Mouse (Mus musculus) embryonic facial prominence, embryonic 15.5 days (tissue): Measurements from ENCODE around the gene Il13. TPM values are rescaled to one million over a fixed set of nuclear protein-coding genes. Genes with fewer than 3 reads are reported as not detected.

Experiments
- ATAC-seq: fragments of 200-750 bp; cut with Nextera tagmentation; 2 replicates; pipeline ENCODE4 v1.8.0; 2017; ENCODE audit warnings: low read depth, moderate TSS enrichment; ENCODE audit not compliant: insufficient number of reproducible peaks, low FRiP score, low TSS enrichment
- H3K27ac ChIP-seq: fragments of 300-500 bp; sonication (generic); replicated peaks from 2 replicates; pipeline ENCODE4 v1.5.1; 2015; ENCODE audit warnings: mild to moderate bottlenecking, inconsistent platforms
- H3K27me3 ChIP-seq: fragments of 300-500 bp; sonication (generic); 2 replicates; pipeline ENCODE4 v1.6.1; 2015; ENCODE audit warnings: inconsistent platforms
- H3K36me3 ChIP-seq: fragments of 300-500 bp; sonication (generic); 2 replicates; pipeline ENCODE4 v1.6.1; 2015; ENCODE audit warnings: mild to moderate bottlenecking, inconsistent platforms
- H3K4me1 ChIP-seq: fragments of 300-500 bp; sonication (generic); 2 replicates; pipeline ENCODE4 v1.6.1; 2015; ENCODE audit warnings: inconsistent platforms
- H3K4me2 ChIP-seq: fragments of 300-500 bp; sonication (generic); replicated peaks from 2 replicates; pipeline ENCODE4 v1.6.1; 2015; ENCODE audit warnings: mild to moderate bottlenecking, inconsistent platforms
- H3K4me3 ChIP-seq: fragments of 300-500 bp; sonication (generic); replicated peaks from 2 replicates; pipeline ENCODE4 v1.5.1; 2015; ENCODE audit warnings: mild to moderate bottlenecking, inconsistent platforms
- H3K9ac ChIP-seq: fragments of 300-500 bp; sonication (generic); 2 replicates; pipeline ENCODE4 v1.6.1; 2015; ENCODE audit warnings: inconsistent platforms
- H3K9me3 ChIP-seq: fragments of 300-500 bp; sonication (generic); replicated peaks from 2 replicates; pipeline ENCODE4 v1.6.1; 2016; ENCODE audit warnings: inconsistent platforms
- WGBS: fragments of 180-500 bp; shearing (Covaris S2); methylation state at CpG from one replicate; pipeline ENCODE4 v1.1.7; 2015; 5-methylcytosine and 5-hydroxymethylcytosine counted together
- polyA plus RNA-seq: library from polyadenylated mRNA; unstranded; fragments of >200 nt; fragmentation: Nextera tagmentation; extraction: Ambion mirVana; gene quantifications from 2 replicates; pipeline ENCODE4 v1.2.1, GENCODE M21; 2015

Il13 gene
- not detected in 2 replicates for polyA plus RNA-seq

DNA sequence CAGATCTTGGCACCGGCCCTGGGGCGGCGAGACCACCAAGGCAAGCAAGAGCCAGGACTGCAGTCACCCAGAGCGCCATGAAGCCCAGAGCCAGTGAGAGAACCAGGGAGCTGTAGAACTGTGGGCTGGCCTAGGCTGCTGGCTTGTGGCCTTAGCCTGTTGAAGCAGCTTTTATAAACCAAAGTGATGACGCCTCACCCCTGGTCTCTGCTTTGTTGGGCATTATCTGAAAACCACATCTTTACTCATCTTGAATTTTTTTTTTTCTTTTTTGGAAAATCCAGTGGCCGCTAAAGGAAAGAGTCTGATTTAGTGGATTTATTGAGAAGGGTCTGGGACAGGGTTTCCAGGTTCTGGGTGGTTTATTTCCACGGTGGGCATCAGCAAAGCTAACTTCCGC, at the start of gene Il13:
Gene Il13, minus strand, starts transcription at position 147 of the 400 bp plus-strand sequence.
- H3K9me3 ChIP-seq: no peaks in the 10 kb centered on the region
- no peak for ATAC-seq
- no peak within 1 kb of the TSS for H3K4me2 ChIP-seq
- H3K27ac ChIP-seq: no peak within 1 kb of the TSS
- H3K4me3 ChIP-seq: no peak within 1 kb of the TSS
- no peak within 1 kb of the TSS for H3K9ac ChIP-seq
- peaks cover 16% of the 10 kb centered on the region for H3K4me1 ChIP-seq
- peaks cover 4% of the 10 kb centered on the region for H3K27me3 ChIP-seq
- no peaks in the 10 kb centered on the region for H3K36me3 ChIP-seq
- 92% methylated on average over 8 of the region's 8 CpGs for WGBS

DNA sequence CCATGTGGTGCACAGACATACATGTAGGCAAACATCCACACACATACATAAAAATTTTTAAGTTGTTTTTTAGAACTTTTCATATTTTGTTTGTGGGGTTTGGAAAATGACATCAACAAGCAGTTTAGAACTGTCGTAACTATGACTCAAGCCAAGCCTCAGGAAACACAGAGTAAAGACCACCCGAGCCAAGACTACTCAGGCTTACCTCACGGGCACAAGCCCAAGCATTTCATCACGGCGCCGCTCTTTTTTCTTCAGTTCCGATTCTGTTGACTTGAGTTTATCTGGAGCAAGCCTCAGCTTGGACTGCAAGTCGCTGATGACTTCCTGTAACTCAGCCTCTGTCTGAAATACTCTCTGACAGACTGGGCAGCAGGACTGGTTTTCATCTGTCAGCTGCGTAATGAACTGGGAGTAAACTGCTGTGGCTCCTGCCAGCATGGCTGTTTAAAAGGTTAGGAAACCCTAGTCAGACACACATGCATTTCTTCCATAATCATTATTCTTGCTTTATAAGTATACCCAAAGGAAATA, 48.6 kb upstream of the Il13 start:
- Histone ChIP-seq H3K4me3 (no peak overlapping the region), H3K4me2 (no peak overlapping the region), H3K27ac (no peak overlapping the region), H3K36me3 (peaks cover 31% of the 10 kb centered on the region), H3K9me3 (no peaks in the 10 kb centered on the region), H3K9ac (no peak overlapping the region), H3K4me1 (no peaks in the 10 kb centered on the region), H3K27me3 (no peaks in the 10 kb centered on the region)
- 83% methylated on average over 9 of the region's 9 CpGs for WGBS
- no peak for ATAC-seq

DNA sequence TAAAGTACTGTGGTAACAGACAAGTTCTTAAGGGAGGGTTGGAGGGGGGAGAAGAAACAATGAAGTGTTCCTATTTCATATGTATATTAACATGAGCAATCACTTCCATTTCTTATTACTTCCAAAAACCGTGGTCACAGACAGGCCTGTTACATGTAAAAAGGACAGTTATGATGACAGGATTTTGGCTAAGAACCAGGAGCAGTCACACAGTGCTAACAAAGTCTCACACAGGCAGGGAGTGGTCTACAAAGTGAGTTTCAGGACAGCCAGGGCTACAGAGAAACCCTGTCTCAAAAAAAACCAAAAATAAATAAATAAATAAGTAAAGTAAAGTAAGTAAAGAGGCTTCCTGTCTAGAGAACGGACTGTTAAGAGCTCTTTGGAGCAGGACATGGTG, 47.7 kb upstream of the Il13 start:
- Histone ChIP-seq H3K9ac (no peak overlapping the region), H3K36me3 (peaks cover 36% of the 10 kb centered on the region), H3K27ac (no peak overlapping the region), H3K4me3 (no peak overlapping the region), H3K9me3 (no peaks in the 10 kb centered on the region), H3K4me2 (no peak overlapping the region), H3K27me3 (no peaks in the 10 kb centered on the region), H3K4me1 (no peaks in the 10 kb centered on the region)
- ATAC-seq: no peak
- 74% methylated on average over 2 of the region's 2 CpGs for WGBS

- WGBS: 88% methylated on average over 2 of the region's 2 CpGs
- ATAC-seq: no peak
- Histone ChIP-seq H3K4me3 (no peak overlapping the region), H3K27me3 (no peaks in the 10 kb centered on the region), H3K36me3 (peaks cover 37% of the 10 kb centered on the region), H3K4me2 (no peak overlapping the region), H3K27ac (no peak overlapping the region), H3K9ac (no peak overlapping the region), H3K9me3 (no peaks in the 10 kb centered on the region), H3K4me1 (no peaks in the 10 kb centered on the region)
These were observed 47.2 kb upstream of the Il13 start for GRCm38 (mm10) chr11:53681686-53682085.

DNA sequence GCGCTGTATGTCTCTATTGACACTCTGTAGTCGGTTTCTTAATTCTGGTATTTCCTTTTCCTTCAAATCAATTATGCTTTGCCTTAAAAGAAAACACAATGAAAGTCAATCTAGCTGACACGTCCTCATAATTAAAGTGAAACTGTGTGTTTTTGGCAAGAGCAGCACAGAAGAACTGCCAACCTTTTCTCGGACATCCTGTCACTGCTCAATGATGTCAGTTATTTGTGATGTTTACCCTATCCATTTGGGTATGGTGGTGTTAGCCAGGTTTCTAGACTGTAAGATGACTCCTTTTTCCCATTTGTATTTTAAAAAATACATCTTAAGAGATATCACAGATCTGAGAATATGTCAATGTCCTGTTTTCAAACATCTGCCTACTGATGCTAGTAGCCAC, 45.6 kb upstream of the Il13 start:
- Histone ChIP-seq H3K9me3 (no peaks in the 10 kb centered on the region), H3K27me3 (no peaks in the 10 kb centered on the region), H3K4me3 (no peak overlapping the region), H3K36me3 (peaks cover 39% of the 10 kb centered on the region), H3K4me2 (no peak overlapping the region), H3K27ac (no peak overlapping the region), H3K4me1 (no peaks in the 10 kb centered on the region), H3K9ac (no peak overlapping the region)
- ATAC-seq: no peak
- 87% methylated on average over 4 of the region's 4 CpGs for WGBS

- Histone ChIP-seq H3K4me3 (no peak overlapping the region), H3K9me3 (no peaks in the 10 kb centered on the region), H3K27ac (no peak overlapping the region), H3K36me3 (peaks cover 48% of the 10 kb centered on the region), H3K9ac (no peak overlapping the region), H3K27me3 (no peaks in the 10 kb centered on the region), H3K4me2 (no peak overlapping the region), H3K4me1 (no peaks in the 10 kb centered on the region)
- WGBS: 89% methylated on average over 4 of the region's 4 CpGs
- no peak for ATAC-seq
These were observed 36.9 kb upstream of the Il13 start for GRCm38 (mm10) chr11:53671414-53671813.

DNA sequence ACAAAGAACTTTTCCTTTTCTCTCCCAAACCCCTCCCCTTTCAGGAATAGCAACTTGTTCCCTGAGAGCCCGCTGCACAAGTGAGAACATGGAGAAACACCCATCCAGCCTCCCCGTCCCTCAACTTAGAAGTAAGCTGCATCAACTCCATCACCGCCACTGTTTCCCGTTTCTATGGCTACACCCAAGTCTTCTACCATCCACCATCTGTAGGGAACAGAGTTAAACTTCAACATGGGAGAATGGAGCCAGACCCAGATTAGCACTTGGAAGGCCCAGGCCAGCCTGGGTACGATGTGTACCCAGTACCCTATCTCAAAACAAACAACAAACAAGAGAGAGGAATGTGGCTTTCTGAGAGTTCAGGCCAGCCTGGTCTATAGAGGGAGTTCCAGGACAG, 29.6 kb upstream of the Il13 start:
- H3K27ac ChIP-seq: no peak overlapping the region
- H3K4me3 ChIP-seq: no peak overlapping the region
- ATAC-seq: no peak
- H3K9ac ChIP-seq: no peak overlapping the region
- peaks cover 33% of the 10 kb centered on the region for H3K36me3 ChIP-seq
- H3K4me2 ChIP-seq: no peak overlapping the region
- no peaks in the 10 kb centered on the region for H3K4me1 ChIP-seq
- H3K9me3 ChIP-seq: no peaks in the 10 kb centered on the region
- H3K27me3 ChIP-seq: no peaks in the 10 kb centered on the region
- WGBS: 81% methylated on average over 5 of the region's 5 CpGs

DNA sequence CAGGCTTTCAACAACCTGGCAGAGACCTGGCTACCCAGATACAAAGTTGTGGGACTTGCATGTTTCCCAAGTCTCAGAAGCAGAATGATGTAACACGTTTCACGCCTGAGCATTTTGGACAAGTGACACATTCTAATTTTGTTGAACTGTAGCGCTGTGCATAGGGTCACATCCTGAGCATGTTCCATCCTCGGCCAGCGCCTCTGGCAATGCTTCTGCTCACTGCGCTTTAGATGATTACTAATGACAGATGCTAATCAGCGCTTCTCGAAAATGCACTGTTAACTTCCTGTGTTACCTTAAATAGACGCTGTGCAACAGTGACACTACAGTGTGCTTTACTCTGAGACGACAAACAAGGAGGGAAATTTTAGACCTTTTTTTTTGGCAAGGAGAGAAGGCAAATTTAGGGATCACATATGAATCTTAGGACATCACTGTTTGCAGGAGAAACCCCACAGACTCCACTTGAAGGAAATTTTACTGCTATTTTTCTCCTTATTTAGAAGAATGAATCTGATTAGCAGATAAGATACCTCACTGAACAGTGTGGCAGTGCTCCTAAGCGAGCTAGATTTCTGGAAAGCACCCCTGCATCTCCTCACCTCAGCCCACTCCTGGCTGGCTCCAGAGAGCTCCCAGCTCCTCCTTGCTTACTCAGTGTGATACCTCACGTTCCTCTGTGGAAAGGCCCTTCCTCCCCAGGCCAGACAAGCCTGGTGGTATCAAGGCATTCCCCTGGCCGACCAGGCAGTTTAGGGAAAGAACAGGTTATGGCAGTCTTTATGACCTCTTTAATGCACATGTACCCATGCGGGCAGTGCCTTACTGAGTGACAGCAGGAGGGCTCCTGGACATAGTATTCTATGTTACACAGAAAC, 28.5 kb upstream of the Il13 start:
- ATAC-seq: no peak
- Histone ChIP-seq H3K4me3 (no peak overlapping the region), H3K4me1 (no peaks in the 10 kb centered on the region), H3K27ac (no peak overlapping the region), H3K27me3 (no peaks in the 10 kb centered on the region), H3K36me3 (peaks cover 28% of the 10 kb centered on the region), H3K9ac (no peak overlapping the region), H3K9me3 (no peaks in the 10 kb centered on the region), H3K4me2 (no peak overlapping the region)
- 51% methylated on average over 14 of the region's 14 CpGs for WGBS

DNA sequence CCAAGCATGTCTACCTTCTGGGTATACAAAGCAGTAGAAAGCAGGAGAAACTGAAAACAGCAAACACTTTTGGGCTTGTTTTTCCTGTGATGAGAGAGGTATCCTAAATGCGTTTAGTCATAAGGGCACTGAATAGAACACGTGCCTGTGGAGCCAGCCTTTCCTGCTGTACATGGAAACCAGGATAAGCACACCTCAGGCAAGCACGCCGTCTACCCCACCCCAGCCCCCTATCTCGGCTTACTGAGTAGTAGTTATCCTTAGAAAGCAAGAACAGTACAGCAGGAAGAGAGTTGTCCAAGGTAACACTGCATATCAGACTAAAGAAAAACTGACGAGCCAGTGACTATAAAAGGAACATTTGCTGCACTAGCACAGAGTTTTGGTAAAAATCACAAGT, 23.3 kb upstream of the Il13 start:
- H3K4me3 ChIP-seq: no peak overlapping the region
- 77% methylated on average over 6 of the region's 6 CpGs for WGBS
- no peaks in the 10 kb centered on the region for H3K9me3 ChIP-seq
- H3K4me1 ChIP-seq: no peaks in the 10 kb centered on the region
- H3K4me2 ChIP-seq: no peak overlapping the region
- H3K9ac ChIP-seq: no peak overlapping the region
- no peaks in the 10 kb centered on the region for H3K27me3 ChIP-seq
- peaks cover 22% of the 10 kb centered on the region for H3K36me3 ChIP-seq
- no peak for ATAC-seq
- no peak overlapping the region for H3K27ac ChIP-seq

- Histone ChIP-seq H3K4me2 (no peak overlapping the region), H3K27ac (no peak overlapping the region), H3K4me1 (no peaks in the 10 kb centered on the region), H3K27me3 (no peaks in the 10 kb centered on the region), H3K9me3 (no peaks in the 10 kb centered on the region), H3K36me3 (peaks cover 26% of the 10 kb centered on the region), H3K4me3 (no peak overlapping the region), H3K9ac (no peak overlapping the region)
- no peak for ATAC-seq
- WGBS: 86% methylated on average over 8 of the region's 8 CpGs
These were observed 22.9 kb upstream of the Il13 start for GRCm38 (mm10) chr11:53657381-53657780.

DNA sequence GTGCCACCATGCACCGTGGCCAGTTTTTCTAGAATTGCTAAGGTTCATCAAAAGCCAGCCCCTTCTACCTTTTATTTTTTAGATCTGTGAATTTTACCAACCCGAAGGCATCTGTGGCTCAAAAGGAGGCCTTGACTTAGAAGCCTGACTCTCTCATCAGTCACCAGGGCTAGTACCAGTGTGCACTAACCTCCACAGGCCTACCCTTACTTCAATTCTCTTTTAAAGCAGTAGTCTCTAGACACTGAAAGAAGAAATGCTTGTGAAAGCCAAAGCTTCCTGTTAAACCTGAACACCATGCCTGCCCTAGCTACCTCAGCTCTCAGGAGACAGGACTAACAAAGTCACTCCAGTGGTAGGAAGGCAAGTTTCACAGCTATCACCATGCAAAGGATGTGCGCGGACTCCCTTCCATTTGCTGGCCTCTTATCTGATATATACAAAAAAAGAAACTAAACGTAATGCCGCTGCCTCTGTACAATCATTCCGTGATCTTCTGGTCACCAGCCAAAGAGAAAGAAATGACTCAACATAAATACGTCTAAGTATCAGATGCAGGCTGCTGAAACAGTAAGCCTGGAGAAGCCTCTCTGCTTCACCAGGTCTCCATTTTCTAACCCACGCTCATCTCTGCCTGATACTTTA, 22.2 kb upstream of the Il13 start:
- Histone ChIP-seq H3K36me3 (peaks cover 32% of the 10 kb centered on the region), H3K9me3 (no peaks in the 10 kb centered on the region), H3K27ac (no peak overlapping the region), H3K4me1 (no peaks in the 10 kb centered on the region), H3K4me3 (no peak overlapping the region), H3K27me3 (no peaks in the 10 kb centered on the region), H3K9ac (no peak overlapping the region), H3K4me2 (no peak overlapping the region)
- WGBS: 81% methylated on average over 9 of the region's 9 CpGs
- ATAC-seq: no peak
